Mouse (Mus musculus) intestine, embryonic 16.5 days (tissue): ENCODE data around the gene Egfr. TPM values are rescaled to one million over a fixed set of nuclear protein-coding genes. Genes with fewer than 3 reads are reported as not detected.
A peak's percentile ranks its signal among the peaks of the same experiment; 100 is the strongest.

Experiments used
- ATAC-seq: fragments of 200-750 bp; cut with Nextera tagmentation; 2 replicates; pipeline ENCODE4 v1.8.0; 2017; ENCODE audit warnings: moderate TSS enrichment, moderate library complexity
- H3K27ac ChIP-seq: fragments of 300-500 bp; sonication (generic); 2 replicates; pipeline ENCODE4 v1.5.1; 2014; ENCODE audit warnings: mild to moderate bottlenecking, low read length
- H3K27me3 ChIP-seq: fragments of 300-500 bp; sonication (generic); replicated peaks from 2 replicates; pipeline ENCODE4 v1.6.1; 2014; ENCODE audit warnings: low read length, control low read depth, mixed read lengths; ENCODE audit not compliant: control insufficient read depth, insufficient read depth
- H3K36me3 ChIP-seq: fragments of 300-500 bp; sonication (generic); 2 replicates; pipeline ENCODE4 v1.6.1; 2014; ENCODE audit warnings: low read length, control low read depth; ENCODE audit not compliant: control insufficient read depth, insufficient read depth
- H3K4me1 ChIP-seq: fragments of 300-500 bp; sonication (generic); 2 replicates; pipeline ENCODE4 v1.6.1; 2014; ENCODE audit warnings: low read length, control low read depth, mixed read lengths; ENCODE audit not compliant: control insufficient read depth, insufficient read depth
- H3K4me2 ChIP-seq: fragments of 300-500 bp; sonication (generic); 2 replicates; pipeline ENCODE4 v1.6.1; 2014; ENCODE audit warnings: low read depth, low read length, control low read depth
- H3K4me3 ChIP-seq: fragments of 300-500 bp; sonication (generic); 2 replicates; pipeline ENCODE4 v1.5.1; 2014; ENCODE audit warnings: mild to moderate bottlenecking, low read length
- H3K9ac ChIP-seq: fragments of 300-500 bp; sonication (generic); 2 replicates; pipeline ENCODE4 v1.6.1; 2014; ENCODE audit warnings: low read depth, low read length
- H3K9me3 ChIP-seq: fragments of 300-500 bp; sonication (generic); 2 replicates; pipeline ENCODE4 v1.6.1; 2016; ENCODE audit warnings: low read length, control low read depth; ENCODE audit not compliant: control insufficient read depth
- WGBS: fragments of 180-500 bp; shearing (Covaris S2); extraction: QIAGEN DNeasy Blood & Tissue Kit; methylation state at CpG from one replicate; pipeline ENCODE4 v1.1.7; 2014; 5-methylcytosine and 5-hydroxymethylcytosine counted together
- polyA plus RNA-seq: library from polyadenylated mRNA; unstranded; fragments of >200 nt; fragmentation: Nextera tagmentation; extraction: Ambion mirVana; gene quantifications from 2 replicates; pipeline ENCODE4 v1.2.1, GENCODE M21; 2015

The Egfr gene
- polyA plus RNA-seq = 9.5 and 12.4 TPM in 2 replicates

DNA sequence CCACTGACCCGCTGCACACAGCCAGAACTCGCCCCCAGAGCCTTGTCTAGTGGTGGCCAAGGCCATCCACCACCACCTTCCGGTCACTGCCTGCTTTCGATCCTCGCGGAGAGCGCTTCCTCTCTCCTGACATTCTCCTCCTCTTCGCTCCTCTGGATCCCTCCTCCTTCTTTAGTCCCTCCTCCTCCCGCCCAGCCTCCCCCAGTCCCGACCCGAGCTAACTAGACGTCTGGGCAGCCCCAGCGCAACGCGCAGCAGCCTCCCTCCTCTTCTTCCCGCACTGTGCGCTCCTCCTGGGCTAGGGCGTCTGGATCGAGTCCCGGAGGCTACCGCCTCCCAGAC lies at the start of gene Egfr:
TSS of gene Egfr (plus strand) at position 197 of the 342 bp plus-strand sequence.
- H3K4me2 ChIP-seq = peak within 1 kb of the TSS; percentile 85
- peak; percentile 98 for ATAC-seq
- H3K9ac ChIP-seq = peak within 1 kb of the TSS; percentile 89
- peak within 1 kb of the TSS; percentile 77 for H3K27ac ChIP-seq
- no peaks in the 10 kb centered on the region for H3K36me3 ChIP-seq
- H3K27me3 ChIP-seq = no peaks in the 10 kb centered on the region
- peak within 1 kb of the TSS; percentile 71 for H3K4me3 ChIP-seq
- 0% methylated on average over 21 of the region's 21 CpGs for WGBS
- no peaks in the 10 kb centered on the region for H3K9me3 ChIP-seq
- peaks cover 7% of the 10 kb centered on the region; the same call in 1 of the 2 replicates for H3K4me1 ChIP-seq

DNA sequence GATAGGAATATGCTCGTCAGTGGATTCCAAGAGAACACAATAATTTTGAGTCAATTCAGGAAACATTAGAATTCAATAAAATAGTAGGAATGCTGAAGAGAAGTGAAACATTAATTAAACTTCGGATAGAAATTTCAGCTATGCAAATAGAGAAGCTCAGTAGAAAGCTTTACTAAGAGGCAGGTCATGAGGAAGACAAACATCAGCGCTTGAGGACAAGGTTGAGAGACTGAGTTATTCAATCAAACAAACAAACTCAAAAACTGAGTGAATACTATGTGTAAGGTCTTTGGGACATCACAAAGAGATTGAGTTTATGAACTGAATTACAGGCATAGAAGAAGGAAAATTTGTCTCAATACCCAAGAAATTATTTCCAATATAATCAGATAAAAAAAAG lies 48.8 kb upstream of the Egfr start:
- WGBS = 82% methylated on average over 3 of the region's 3 CpGs

DNA sequence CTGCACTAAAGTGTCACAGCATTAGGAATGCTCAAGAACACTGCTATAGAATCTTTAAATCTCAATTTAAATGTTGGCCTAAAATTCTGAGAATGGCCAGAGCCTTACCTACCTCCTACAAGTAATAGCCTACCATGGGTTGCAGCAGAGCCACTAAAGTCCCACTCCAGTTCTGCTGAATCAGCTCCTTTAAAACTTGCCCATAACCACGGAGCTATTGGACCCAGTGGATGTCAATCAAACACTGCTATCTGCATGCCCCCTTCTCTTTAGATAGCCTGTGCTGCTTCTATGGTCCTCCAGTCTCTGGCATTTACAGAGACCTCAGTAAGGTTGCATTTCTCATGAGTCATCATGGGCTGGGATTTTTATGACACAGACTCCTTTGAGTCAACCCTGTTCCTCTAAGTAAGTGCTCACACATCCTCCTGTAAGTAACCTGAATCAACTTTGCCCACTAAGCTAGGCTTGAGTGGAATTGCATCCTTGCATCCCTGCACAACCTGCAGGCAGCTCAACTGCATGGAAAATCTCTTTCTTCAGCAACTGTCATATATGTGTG lies 16.8 kb upstream of the Egfr start:
- H3K27ac ChIP-seq = no peak overlapping the region
- 0 out of 2 replicates have a peak, but pooled peaks have one; percentile 18 for ATAC-seq
- 50% methylated on average over 1 of the region's 1 CpGs for WGBS
- H3K4me3 ChIP-seq = no peak overlapping the region
- H3K27me3 ChIP-seq = no peaks in the 10 kb centered on the region
- no peak overlapping the region for H3K4me2 ChIP-seq
- H3K9ac ChIP-seq = no peak overlapping the region
- H3K36me3 ChIP-seq = no peaks in the 10 kb centered on the region
- peaks cover 5% of the 10 kb centered on the region for H3K4me1 ChIP-seq
- no peaks in the 10 kb centered on the region for H3K9me3 ChIP-seq

More for the DNA sequence above, 48.8 kb upstream of the Egfr start:
- ATAC-seq = no peak
- Histone ChIP-seq H3K27ac (no peak overlapping the region), H3K9me3 (no peaks in the 10 kb centered on the region), H3K9ac (no peak overlapping the region), H3K4me2 (no peak overlapping the region), H3K4me1 (no peaks in the 10 kb centered on the region), H3K4me3 (no peak overlapping the region), H3K27me3 (no peaks in the 10 kb centered on the region), H3K36me3 (no peaks in the 10 kb centered on the region)

DNA sequence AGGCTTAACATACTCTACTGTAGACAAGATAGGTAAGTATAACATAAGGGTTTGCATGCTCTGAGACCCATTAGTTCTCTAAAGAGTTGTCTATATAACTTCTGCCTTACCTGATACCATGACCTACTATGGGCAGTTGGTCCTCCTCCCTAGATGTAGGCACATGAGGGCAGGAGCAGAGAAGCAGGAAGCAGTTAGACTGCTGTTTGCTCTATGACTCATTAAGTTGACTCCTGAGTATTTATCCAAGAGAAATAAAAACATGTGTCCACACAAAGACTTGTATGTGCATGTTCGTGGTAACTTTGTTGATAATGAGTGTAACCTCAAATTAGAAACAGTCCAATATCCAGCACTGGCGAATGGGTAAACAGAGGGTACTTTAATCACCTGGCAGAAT lies 14.7 kb upstream of the Egfr start:
- Histone ChIP-seq H3K27ac (no peak overlapping the region), H3K36me3 (no peaks in the 10 kb centered on the region), H3K9ac (no peak overlapping the region), H3K27me3 (no peaks in the 10 kb centered on the region), H3K4me3 (no peak overlapping the region), H3K4me1 (peaks cover 5% of the 10 kb centered on the region), H3K9me3 (no peaks in the 10 kb centered on the region), H3K4me2 (no peak overlapping the region)
- ATAC-seq = no peak
- 59% methylated on average over 2 of the region's 2 CpGs for WGBS

DNA sequence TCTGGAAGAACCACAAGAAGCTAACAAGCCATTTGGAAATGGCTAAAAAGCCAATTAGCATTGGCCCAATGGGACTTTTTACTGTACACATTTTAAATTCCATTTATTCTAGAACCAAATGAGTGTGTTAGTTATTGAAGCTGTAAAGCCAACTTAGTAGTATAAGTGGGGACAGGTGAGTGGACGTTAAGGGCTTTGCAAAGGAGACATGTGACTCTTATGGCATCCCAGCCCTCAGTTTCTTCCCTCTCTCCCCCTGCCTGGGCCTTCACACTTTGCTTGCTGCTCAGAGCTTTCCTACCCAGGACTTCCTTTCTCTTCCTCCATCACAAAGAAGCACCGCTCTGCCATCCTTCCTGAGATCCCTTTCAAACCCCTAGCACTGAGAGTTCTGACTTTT lies 13.3 kb upstream of the Egfr start:
- H3K4me3 ChIP-seq = no peak overlapping the region
- H3K27me3 ChIP-seq = no peaks in the 10 kb centered on the region
- H3K9me3 ChIP-seq = no peaks in the 10 kb centered on the region
- H3K36me3 ChIP-seq = no peaks in the 10 kb centered on the region
- no peak overlapping the region for H3K9ac ChIP-seq
- peaks cover 5% of the 10 kb centered on the region for H3K4me1 ChIP-seq
- WGBS = 72% methylated on average over 2 of the region's 2 CpGs
- ATAC-seq = peak; percentile 17
- no peak overlapping the region for H3K27ac ChIP-seq
- no peak overlapping the region for H3K4me2 ChIP-seq

DNA sequence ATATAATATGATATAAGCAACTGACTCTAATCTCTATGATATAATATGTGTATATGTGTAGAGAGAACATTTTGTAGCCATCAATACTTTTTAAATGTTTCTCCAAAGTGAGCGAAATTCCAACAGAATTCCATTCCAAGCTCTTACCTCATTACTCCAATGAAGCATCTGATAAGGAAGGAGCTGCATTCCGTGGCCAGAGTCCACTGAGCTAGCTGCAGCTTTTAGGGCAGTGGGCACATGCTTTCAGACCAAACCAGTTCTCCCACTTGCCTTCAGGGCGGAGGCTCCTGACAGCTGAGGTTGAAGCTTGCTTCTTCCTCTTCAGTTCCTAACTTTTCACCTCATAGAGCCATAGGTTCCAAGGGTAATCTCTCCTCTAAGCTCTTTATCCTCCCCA lies 12.8 kb upstream of the Egfr start:
- H3K27me3 ChIP-seq = no peaks in the 10 kb centered on the region
- H3K9me3 ChIP-seq = no peaks in the 10 kb centered on the region
- no peak overlapping the region for H3K9ac ChIP-seq
- H3K4me2 ChIP-seq = no peak overlapping the region
- H3K36me3 ChIP-seq = no peaks in the 10 kb centered on the region
- H3K4me1 ChIP-seq = peaks cover 5% of the 10 kb centered on the region
- no peak overlapping the region for H3K27ac ChIP-seq
- peak; percentile 94 for ATAC-seq
- no peak overlapping the region for H3K4me3 ChIP-seq
- 52% methylated on average over 3 of the region's 3 CpGs for WGBS

DNA sequence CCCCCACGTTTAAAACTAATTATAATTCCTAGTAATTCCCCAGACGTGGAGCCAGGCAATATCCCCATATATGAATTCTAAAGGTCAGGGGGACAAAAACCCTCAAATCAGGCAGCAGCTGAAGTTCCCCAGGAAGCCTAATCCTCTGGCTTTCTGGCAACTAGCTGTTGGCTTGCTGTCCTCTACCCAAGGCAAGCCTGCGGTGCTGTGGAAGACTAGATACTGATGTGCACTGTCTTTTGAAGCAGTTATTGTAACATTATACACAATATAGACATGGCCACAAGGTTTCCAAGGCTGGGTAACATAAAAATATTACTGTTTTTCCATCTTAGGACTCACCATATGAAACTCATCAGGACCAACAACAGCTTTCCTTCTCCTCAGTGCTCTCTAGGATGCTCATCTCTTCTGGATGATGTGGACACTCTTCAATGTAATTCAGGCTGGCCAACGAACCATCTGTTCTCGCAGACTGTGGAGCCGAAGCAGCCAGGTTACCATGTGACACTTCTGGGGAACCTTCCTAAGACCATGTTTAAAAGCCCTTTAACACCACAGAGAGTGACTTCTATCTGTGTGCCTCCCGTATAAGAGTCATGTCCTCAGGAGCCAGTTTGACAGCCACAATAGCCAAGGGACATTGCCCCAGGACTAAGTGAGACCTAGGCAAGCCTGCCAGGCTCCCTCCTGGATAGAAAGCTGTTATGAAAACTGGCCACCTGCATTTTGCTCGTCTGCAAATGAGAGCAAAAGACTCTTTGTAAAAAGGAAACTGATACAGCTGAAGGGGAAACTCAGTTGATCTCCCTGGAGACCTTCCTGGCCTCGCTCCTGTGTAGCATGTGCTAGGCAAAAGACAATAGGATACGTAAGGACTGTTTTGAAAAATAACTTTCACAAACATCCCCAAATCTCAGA lies 11.1 kb upstream of the Egfr start:
- Histone ChIP-seq H3K4me1 (peaks cover 5% of the 10 kb centered on the region), H3K27me3 (no peaks in the 10 kb centered on the region), H3K4me3 (no peak overlapping the region), H3K36me3 (no peaks in the 10 kb centered on the region), H3K27ac (no peak overlapping the region), H3K4me2 (no peak overlapping the region), H3K9ac (no peak overlapping the region), H3K9me3 (no peaks in the 10 kb centered on the region)
- 76% methylated on average over 10 of the region's 10 CpGs for whole genome bisulfite sequencing
- no peak for ATAC-seq

DNA sequence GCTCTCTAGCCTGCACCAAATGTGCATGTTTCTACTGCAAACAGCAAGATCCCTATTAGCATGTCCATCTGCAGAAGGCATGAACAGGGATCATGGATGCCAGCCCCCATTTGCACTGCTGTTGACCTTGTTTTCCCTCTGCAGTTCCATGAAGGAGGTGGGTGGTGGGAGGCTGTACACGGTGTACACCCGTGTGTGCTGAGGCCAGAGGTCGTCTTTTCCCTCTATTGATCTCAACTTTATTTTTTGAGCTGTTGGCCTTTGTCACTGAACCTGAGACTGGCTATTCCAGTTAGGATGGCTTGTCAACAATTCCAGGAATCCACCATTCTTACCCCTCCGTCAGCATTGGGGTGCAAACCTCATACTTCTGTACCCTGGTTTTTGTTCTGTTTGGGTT lies 9.8 kb upstream of the Egfr start:
- H3K27me3 ChIP-seq = no peaks in the 10 kb centered on the region
- H3K4me2 ChIP-seq = no peak overlapping the region
- no peaks in the 10 kb centered on the region for H3K36me3 ChIP-seq
- H3K27ac ChIP-seq = no peak overlapping the region
- 58% methylated on average over 4 of the region's 4 CpGs for WGBS
- no peak for ATAC-seq
- no peak overlapping the region for H3K9ac ChIP-seq
- peaks cover 5% of the 10 kb centered on the region for H3K4me1 ChIP-seq
- H3K4me3 ChIP-seq = no peak overlapping the region
- H3K9me3 ChIP-seq = no peaks in the 10 kb centered on the region

DNA sequence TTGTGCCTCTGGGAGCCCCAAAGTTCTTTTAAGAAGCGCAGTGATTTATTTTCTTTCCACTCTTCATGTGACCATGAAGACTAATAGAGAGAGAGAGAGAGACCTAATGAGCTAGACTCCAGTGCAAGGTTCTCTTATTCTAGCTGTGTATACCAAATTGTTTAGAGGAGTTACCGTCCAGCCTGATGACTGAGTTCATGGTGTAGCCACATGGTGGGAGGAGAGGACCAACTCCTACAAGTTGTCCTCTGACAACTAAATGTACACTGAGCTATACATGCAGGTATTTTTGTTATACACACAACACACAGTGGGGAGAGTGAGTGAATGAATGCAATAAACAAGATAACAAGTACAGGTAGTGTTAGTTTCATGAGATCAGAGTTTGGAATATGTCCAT lies 9.2 kb upstream of the Egfr start:
- Histone ChIP-seq H3K9me3 (no peaks in the 10 kb centered on the region), H3K36me3 (no peaks in the 10 kb centered on the region), H3K4me2 (no peak overlapping the region), H3K4me3 (no peak overlapping the region), H3K4me1 (peaks cover 5% of the 10 kb centered on the region), H3K9ac (no peak overlapping the region), H3K27ac (no peak overlapping the region), H3K27me3 (no peaks in the 10 kb centered on the region)
- 87% methylated on average over 2 of the region's 2 CpGs for WGBS
- ATAC-seq = no peak
